Mouse (Mus musculus) left cerebral cortex, adult 11 months (tissue): ENCODE measurements at regions not wholly inside any gene's neighbourhood (a gene's known extent, or its start where the extent isn't known, plus 50 kb on each side); places are given as distances from the start of the nearest gene placed in this dataset.

Experiments used
- DNase-seq: peaks from one replicate; pipeline ENCODE4 v3.0.0; 2022; ENCODE audit warnings: low spot score

DNA sequence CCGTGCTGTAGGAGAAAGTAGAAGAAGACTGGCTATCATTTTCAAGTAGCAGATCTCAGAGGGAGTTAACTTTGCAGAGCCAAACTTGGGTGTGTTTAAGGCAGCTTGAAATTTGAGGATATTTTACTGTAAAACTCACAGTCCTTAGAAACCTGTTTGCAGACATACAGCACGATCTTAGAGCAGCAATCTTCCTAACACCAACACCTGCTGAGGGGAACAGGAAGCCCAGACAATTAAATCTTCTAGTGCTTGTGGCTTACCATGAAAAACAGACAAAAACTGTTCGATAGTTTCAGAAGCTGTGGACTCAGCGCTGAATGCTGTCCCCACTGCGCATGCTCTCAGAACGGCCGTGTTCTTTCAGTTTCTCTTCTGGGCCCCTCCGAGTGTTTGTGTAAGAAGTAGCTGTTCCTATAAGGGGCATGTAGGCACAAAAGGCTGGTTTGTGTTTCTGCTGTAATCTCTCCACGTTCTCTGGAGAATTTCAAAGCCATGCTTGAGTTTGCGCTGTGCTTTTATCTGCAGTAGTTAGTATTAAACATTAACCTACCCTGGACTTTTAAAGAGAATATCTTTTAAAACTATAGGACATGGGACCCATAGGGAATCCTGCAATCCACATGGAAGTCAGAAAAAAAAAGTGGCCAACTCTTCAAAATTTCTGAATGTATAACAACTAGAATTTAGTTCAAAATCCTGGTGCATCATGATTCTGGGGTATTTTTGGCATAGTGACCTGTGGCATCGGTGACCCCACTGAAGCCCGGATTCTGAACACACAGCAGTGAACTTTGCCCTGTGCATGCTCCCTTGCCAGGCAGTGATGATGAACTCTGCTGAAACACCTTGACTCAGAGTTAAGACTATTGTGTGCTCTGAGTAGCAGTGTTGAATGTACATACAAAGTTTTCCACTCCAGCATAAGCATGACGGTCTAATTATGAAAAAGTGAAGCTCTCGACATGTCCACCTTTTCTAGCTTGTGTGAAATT lies 584.4 kb downstream of the Etnk1 start:
- no peak for DNase-seq

DNA sequence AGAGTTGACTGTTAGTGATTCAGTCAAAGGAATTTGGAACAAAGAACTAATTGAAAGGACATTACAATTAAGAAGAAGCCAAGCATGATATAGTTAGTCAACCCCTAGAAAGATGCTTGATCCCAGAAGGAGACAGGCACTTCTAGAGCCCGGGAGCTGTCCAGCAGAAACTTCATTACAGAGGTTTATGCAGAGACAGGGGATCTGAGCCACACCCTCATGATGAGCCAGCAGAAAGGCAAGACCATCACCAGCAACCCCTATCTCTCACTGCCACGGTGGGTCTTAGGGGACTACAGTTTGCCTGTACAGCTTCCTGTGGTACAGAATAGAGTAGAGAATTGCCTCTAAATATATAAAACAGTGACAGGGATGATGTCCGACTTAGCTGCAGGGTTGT lies 590.4 kb downstream of the Etnk1 start:
- DNase-seq, result no peak

DNA sequence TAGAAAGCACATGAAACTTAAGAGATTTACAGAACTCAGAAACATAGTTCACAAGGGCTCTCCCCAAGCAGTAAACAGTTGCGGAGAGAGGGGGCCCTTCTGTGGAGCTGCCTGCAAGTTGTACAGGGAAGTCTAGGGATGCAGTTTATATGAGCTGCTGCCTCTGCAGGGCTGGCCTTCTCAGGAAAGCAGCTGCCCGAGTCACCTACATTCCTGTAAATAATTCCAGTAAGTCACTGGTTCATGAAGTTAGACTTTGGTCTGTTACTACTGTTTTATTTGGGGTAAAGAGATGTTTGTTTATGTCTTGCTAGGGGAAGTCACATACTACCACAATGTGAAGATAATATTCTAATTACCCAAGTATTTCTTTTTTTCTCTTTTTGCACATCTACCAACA lies 601.1 kb downstream of the Etnk1 start:
- DNase-seq, result no peak
